Mouse (Mus musculus): ENCODE measurements around the gene Vmn1r23.

Vmn1r23 gene

GRCm38 (mm10) chr6:57926738-57927137, at the start of gene Vmn1r23:
Gene Vmn1r23 (minus strand): TSS chr6:57926838.
- in situ Hi-C loops (cut with MboI, MseI): no loop called here

- in situ Hi-C loops (cut with MboI, MseI): loop anchor here (10.0 kb wide), 1 partner anchor 813 kb away; no protein-coding TSS in a partner anchor
Measured at GRCm38 (mm10) chr6:57961403-57961802, 34.8 kb upstream of the Vmn1r23 start, which contains the start of gene Vmn1r24. Gene Vmn1r24 (minus strand): TSS chr6:57961503.

GRCm38 (mm10) chr6:57907928-57908327, 18.7 kb downstream of the Vmn1r23 start, which contains the start of gene Vmn1r22:
Gene Vmn1r22 (minus strand): TSS chr6:57908028.
- in situ Hi-C loops (cut with MboI, MseI): no loop called here
